Mouse (Mus musculus) testis, adult 2 months (tissue): ENCODE data around the gene Arl6ip4.

ENCODE experiments used
- CTCF ChIP-seq: fragments of 200-500 bp; IDR thresholded peaks from 2 replicates; pipeline ENCODE4 v1.5.1; 2012; ENCODE audit warnings: low read depth, mild to moderate bottlenecking, inconsistent platforms, low read length, moderate library complexity; ENCODE audit not compliant: control insufficient read depth, insufficient read depth, insufficient replicate concordance
- POLR2A ChIP-seq: fragments of 200-500 bp; IDR thresholded peaks from 2 replicates; pipeline ENCODE4 v1.6.1; 2012; ENCODE audit warnings: low read depth, mild to moderate bottlenecking, inconsistent platforms, low read length, moderate library complexity; ENCODE audit not compliant: control insufficient read depth

GRCm38 (mm10) chr5:124161831-124162230 lies 45.9 kb downstream of the Arl6ip4 start:
- no peak for TF ChIP-seq POLR2A
- no peak for TF ChIP-seq CTCF
